Mouse (Mus musculus): Measurements from ENCODE around the gene Fads1. TPM values are rescaled to one million over a fixed set of nuclear protein-coding genes. Genes with fewer than 3 reads are reported as not detected.

Fads1 gene
- polyA plus RNA-seq, 1 experiment from 2014 or later: 125 TPM

- DNase-seq (ENCODE audit: low spot score) (peak; percentile 81), ATAC-seq (replicated peaks; ENCODE audit: insufficient number of reproducible peaks, low FRiP score, low TSS enrichment, low read depth) (peak; percentile 66)
- peaks cover 10% of the 10 kb centered on the region; the same call in 1 of the 2 replicates for H3K4me1 ChIP-seq (ENCODE audit: control insufficient read depth, insufficient read depth, low read length)
- peak within 1 kb of the TSS; percentile 49 for H3K4me3 ChIP-seq (ENCODE audit: low read depth, low read length)
- 8% methylated on average over 40 of the region's 43 CpGs for WGBS
- peak within 1 kb of the TSS; percentile 73 for H3K9ac ChIP-seq (replicated peaks; ENCODE audit: low read length)
- no peak within 1 kb of the TSS for H3K27ac ChIP-seq (replicated peaks; ENCODE audit: low read depth, low read length)
- H3K36me3 ChIP-seq (replicated peaks; ENCODE audit: control insufficient read depth, insufficient read depth, low read depth, low read length): no peaks in the 10 kb centered on the region
- H3K4me2 ChIP-seq (ENCODE audit: low read depth, low read length): peak within 1 kb of the TSS; percentile 83
- no peaks in the 10 kb centered on the region for H3K9me3 ChIP-seq (replicated peaks; ENCODE audit: control insufficient read depth, low read length)
- no peaks in the 10 kb centered on the region for H3K27me3 ChIP-seq (ENCODE audit: control insufficient read depth, insufficient read depth, low read length)
Measured at GRCm38 (mm10) chr19:10240654-10241305, 58.1 kb downstream of the Fads1 start, which contains the start of gene Myrf. Gene Myrf (minus strand): TSS chr19:10240748.

- H3K4me1 ChIP-seq (ENCODE audit: control insufficient read depth, insufficient read depth, low read length): peaks cover 10% of the 10 kb centered on the region; the same call in 1 of the 2 replicates
- no peaks in the 10 kb centered on the region for H3K9me3 ChIP-seq (replicated peaks; ENCODE audit: control insufficient read depth, low read length)
- DNase-seq (ENCODE audit: low spot score) (peak; percentile 56), ATAC-seq (replicated peaks; ENCODE audit: insufficient number of reproducible peaks, low FRiP score, low TSS enrichment, low read depth) (no peak)
- no peak overlapping the region for H3K9ac ChIP-seq (replicated peaks; ENCODE audit: low read length)
- 2% methylated on average over 8 of the region's 8 CpGs for WGBS
- H3K4me2 ChIP-seq (ENCODE audit: low read depth, low read length): no peak overlapping the region
- H3K27me3 ChIP-seq (ENCODE audit: control insufficient read depth, insufficient read depth, low read length): no peaks in the 10 kb centered on the region
- no peaks in the 10 kb centered on the region for H3K36me3 ChIP-seq (replicated peaks; ENCODE audit: control insufficient read depth, insufficient read depth, low read depth, low read length)
- H3K4me3 ChIP-seq (ENCODE audit: low read depth, low read length): no peak overlapping the region
- H3K27ac ChIP-seq (replicated peaks; ENCODE audit: low read depth, low read length): no peak overlapping the region
Measured at GRCm38 (mm10) chr19:10242916-10243315, 60.2 kb downstream of the Fads1 start.

GRCm38 (mm10) chr19:10244183-10244582 lies 61.5 kb downstream of the Fads1 start:
- DNase-seq (ENCODE audit: low spot score): peak; percentile 65
- Histone ChIP-seq H3K4me1 (ENCODE audit: control insufficient read depth, insufficient read depth, low read length) (peaks cover 8% of the 10 kb centered on the region; the same call in 1 of the 2 replicates), H3K36me3 (replicated peaks; ENCODE audit: control insufficient read depth, insufficient read depth, low read depth, low read length) (no peaks in the 10 kb centered on the region), H3K9me3 (replicated peaks; ENCODE audit: control insufficient read depth, low read length) (no peaks in the 10 kb centered on the region), H3K27ac (replicated peaks; ENCODE audit: low read depth, low read length) (no peak overlapping the region), H3K9ac (replicated peaks; ENCODE audit: low read length) (no peak overlapping the region), H3K27me3 (ENCODE audit: control insufficient read depth, insufficient read depth, low read length) (no peaks in the 10 kb centered on the region), H3K4me2 (ENCODE audit: low read depth, low read length) (no peak overlapping the region), H3K4me3 (ENCODE audit: low read depth, low read length) (no peak overlapping the region)
- WGBS: 12% methylated on average over 3 of the region's 3 CpGs
- ATAC-seq (replicated peaks; ENCODE audit: insufficient number of reproducible peaks, low FRiP score, low TSS enrichment, low read depth): no peak

Small RNA genes within 50 kb of the gene (microRNA-seq; reads per million reads assigned to microRNA genes)
- gene Mir6993 (ENCODE audit: borderline number of aligned reads): 1.4 reads per million

Other genes with a start within 250 kb of the Fads1 start
- 1,303 and 1,312 TPM in 2 replicates for gene Fth1, start 202.3 kb upstream of the Fads1 start, polyA plus RNA-seq (2014; fragmentation: Nextera tagmentation; extraction: Ambion mirVana)
- 1.7 and 1.9 TPM in 2 replicates for gene Best1, start 181.3 kb upstream of the Fads1 start, polyA plus RNA-seq (2014; fragmentation: Nextera tagmentation; extraction: Ambion mirVana)
- gene Rab3il1, start 181.2 kb upstream of the Fads1 start, polyA plus RNA-seq (2014; fragmentation: Nextera tagmentation; extraction: Ambion mirVana): 53.8 and 56.4 TPM in 2 replicates
- 3.7 TPM in 2 replicates for gene Fads3, start 141.3 kb upstream of the Fads1 start, polyA plus RNA-seq (2014; fragmentation: Nextera tagmentation; extraction: Ambion mirVana)
- 57.0 and 58.8 TPM in 2 replicates for gene Fads2, start 81.1 kb upstream of the Fads1 start, polyA plus RNA-seq (2014; fragmentation: Nextera tagmentation; extraction: Ambion mirVana)
- gene Tmem258, start 21.1 kb downstream of the Fads1 start, polyA plus RNA-seq (2014; fragmentation: Nextera tagmentation; extraction: Ambion mirVana): 344 and 377 TPM in 2 replicates
- gene Fen1, start 21.3 kb downstream of the Fads1 start, polyA plus RNA-seq (2014; fragmentation: Nextera tagmentation; extraction: Ambion mirVana): 130 and 134 TPM in 2 replicates
- gene Myrf, start 57.9 kb downstream of the Fads1 start, polyA plus RNA-seq (2014; fragmentation: Nextera tagmentation; extraction: Ambion mirVana): 2.4 and 2.6 TPM in 2 replicates
- gene Dagla, start 122.0 kb downstream of the Fads1 start, polyA plus RNA-seq (2014; fragmentation: Nextera tagmentation; extraction: Ambion mirVana): 0.98 and 1.3 TPM in 2 replicates
- gene Syt7, start 206.2 kb downstream of the Fads1 start, polyA plus RNA-seq (2014; fragmentation: Nextera tagmentation; extraction: Ambion mirVana): 2.2 and 2.7 TPM in 2 replicates